Mouse (Mus musculus) ES-Bruce4 (cell line): ENCODE measurements around the gene St6gal1. TPM values are rescaled to one million over a fixed set of nuclear protein-coding genes. Genes with fewer than 3 reads are reported as not detected.

Experiments
- H3K27ac ChIP-seq: 2 replicates; pipeline ENCODE4 v1.5.1; 2012; ENCODE audit warnings: low read length, inconsistent platforms; ENCODE audit not compliant: insufficient read depth
- H3K27me3 ChIP-seq: 2 replicates; pipeline ENCODE4 v1.6.1; 2012; ENCODE audit warnings: mild to moderate bottlenecking, low read length, inconsistent platforms; ENCODE audit not compliant: control insufficient read depth, poor library complexity, insufficient read depth, severe bottlenecking
- H3K36me3 ChIP-seq: 2 replicates; pipeline ENCODE4 v1.6.1; 2012; ENCODE audit warnings: inconsistent platforms, mild to moderate bottlenecking, low read length, moderate library complexity; ENCODE audit not compliant: control insufficient read depth, poor library complexity, insufficient read depth, severe bottlenecking
- H3K4me1 ChIP-seq: one replicate; pipeline ENCODE4 v1.8.1; 2011; ENCODE audit warnings: low read length; ENCODE audit not compliant: control insufficient read depth, insufficient read depth
- H3K4me3 ChIP-seq: 2 replicates; pipeline ENCODE4 v1.5.1; 2011; ENCODE audit warnings: low read depth, mild to moderate bottlenecking, low read length
- H3K9ac ChIP-seq: 2 replicates; pipeline ENCODE4 v1.6.1; 2012; ENCODE audit warnings: low read depth, mild to moderate bottlenecking, inconsistent platforms; ENCODE audit not compliant: poor library complexity, severe bottlenecking
- H3K9me3 ChIP-seq: replicated peaks from 2 replicates; pipeline ENCODE4 v1.6.1; 2012; ENCODE audit warnings: mild to moderate bottlenecking, low read length, inconsistent platforms; ENCODE audit not compliant: control insufficient read depth, poor library complexity, insufficient read depth, severe bottlenecking
- CTCF ChIP-seq: IDR thresholded peaks from one replicate; pipeline ENCODE4 v1.8.1; 2011; ENCODE audit warnings: low read depth, low read length
- EP300 ChIP-seq: IDR thresholded peaks from 2 replicates; pipeline ENCODE4 v1.6.1; 2011; ENCODE audit warnings: low read depth, low read length; ENCODE audit not compliant: insufficient read depth
- POLR2A ChIP-seq: IDR thresholded peaks from one replicate; pipeline ENCODE4 v1.8.1; 2011; ENCODE audit warnings: low read length; ENCODE audit not compliant: insufficient read depth
- polyA plus RNA-seq: library from polyadenylated mRNA; stranded (reverse); fragments of >200 nt; gene quantifications from 2 replicates; pipeline ENCODE4 v1.2.4, GENCODE M21; 2011; ENCODE audit warnings: low read depth; ENCODE audit not compliant: missing spikeins, insufficient read depth, insufficient read length

The St6gal1 gene
- polyA plus RNA-seq, 1 experiment = 14.0 TPM

DNA sequence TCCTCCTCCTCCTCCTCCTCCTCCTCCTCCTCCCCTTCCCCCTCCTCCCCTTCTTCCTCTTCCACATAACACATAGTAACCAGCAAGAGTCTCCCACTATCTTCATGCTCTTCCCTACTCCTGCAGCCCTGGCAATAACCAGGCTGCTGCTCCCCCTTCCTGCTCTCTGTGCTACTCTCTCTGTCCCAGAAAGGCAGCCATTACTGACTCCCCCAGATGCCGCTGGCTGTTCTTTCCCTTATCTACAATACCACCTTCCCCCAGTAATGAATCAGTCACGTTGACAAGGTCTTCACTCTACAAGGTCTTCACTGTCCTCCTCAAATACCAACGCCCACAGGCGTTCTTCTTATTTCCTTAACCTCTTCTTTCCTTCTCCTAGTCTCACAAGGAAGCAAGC, 176.9 kb downstream of the St6gal1 start:
- no peaks in the 10 kb centered on the region for H3K9me3 ChIP-seq
- no peak overlapping the region for H3K27ac ChIP-seq
- no peaks in the 10 kb centered on the region for H3K4me1 ChIP-seq
- no peaks in the 10 kb centered on the region for H3K36me3 ChIP-seq
- TF ChIP-seq CTCF = no peak
- no peak for TF ChIP-seq EP300
- no peak for TF ChIP-seq POLR2A
- no peak overlapping the region for H3K9ac ChIP-seq
- no peak overlapping the region for H3K4me3 ChIP-seq
- H3K27me3 ChIP-seq = no peaks in the 10 kb centered on the region

DNA sequence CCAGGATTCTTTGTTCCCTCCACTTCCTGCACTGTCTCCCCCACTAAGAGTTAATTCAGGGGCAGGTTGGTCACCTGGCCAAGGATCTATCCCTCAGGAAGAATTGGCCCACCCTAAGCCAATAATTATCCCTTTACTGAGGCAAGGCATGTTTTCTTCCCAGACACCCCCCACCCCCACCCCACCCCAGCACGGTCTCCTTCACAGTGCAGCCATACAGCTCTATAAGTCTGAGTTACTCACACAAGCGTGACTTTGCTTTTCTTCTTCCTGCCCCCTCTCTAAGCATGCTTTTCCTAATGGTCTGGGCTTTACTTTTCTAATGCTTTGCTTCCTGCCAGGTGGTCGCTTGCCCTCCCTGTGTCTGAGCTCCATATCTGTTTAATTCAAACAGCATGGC, 177.4 kb downstream of the St6gal1 start:
- H3K4me1 ChIP-seq = no peaks in the 10 kb centered on the region
- H3K27ac ChIP-seq = no peak overlapping the region
- H3K9me3 ChIP-seq = no peaks in the 10 kb centered on the region
- no peak overlapping the region for H3K4me3 ChIP-seq
- TF ChIP-seq EP300 (no peak), CTCF (no peak), POLR2A (no peak)
- H3K36me3 ChIP-seq = no peaks in the 10 kb centered on the region
- no peak overlapping the region for H3K9ac ChIP-seq
- H3K27me3 ChIP-seq = no peaks in the 10 kb centered on the region

DNA sequence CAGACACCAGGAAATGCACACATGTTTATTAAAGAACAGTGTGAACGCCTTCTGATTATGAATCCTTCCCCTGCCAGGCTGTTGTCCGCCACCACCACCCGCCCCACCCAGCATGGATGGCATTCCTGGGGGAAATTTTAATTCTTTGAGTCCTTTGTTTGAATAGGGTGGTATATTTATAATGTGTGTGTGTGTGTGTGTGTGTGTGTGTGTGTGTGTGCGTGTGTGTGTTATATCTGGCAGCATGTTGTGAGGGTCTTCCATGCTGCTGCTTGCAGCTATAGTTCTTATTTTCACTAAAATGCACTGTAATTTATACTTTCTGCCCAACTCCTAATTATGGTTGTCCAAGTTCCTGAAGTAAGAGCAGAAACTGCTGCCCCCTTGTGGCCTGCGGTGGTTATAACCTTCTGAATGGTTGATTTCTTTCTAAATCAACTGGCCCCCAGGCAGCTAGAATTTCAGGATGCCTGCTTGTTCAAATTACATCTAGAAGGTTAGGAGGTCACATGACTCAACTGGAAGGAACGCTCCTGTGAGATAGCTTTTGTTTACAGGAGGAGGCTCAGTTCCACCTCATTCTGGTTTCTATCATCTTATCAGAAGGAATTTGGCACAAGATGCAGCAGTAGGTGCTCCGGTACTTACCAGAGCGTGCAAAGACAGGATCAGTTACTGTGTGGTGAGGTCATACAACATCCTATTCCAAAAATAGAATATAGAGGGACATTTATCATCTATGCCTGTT, 178.6 kb downstream of the St6gal1 start:
- no peaks in the 10 kb centered on the region for H3K9me3 ChIP-seq
- H3K9ac ChIP-seq = no peak overlapping the region
- no peak overlapping the region for H3K4me3 ChIP-seq
- no peaks in the 10 kb centered on the region for H3K36me3 ChIP-seq
- TF ChIP-seq EP300 (no peak), CTCF (no peak), POLR2A (no peak)
- no peak overlapping the region for H3K27ac ChIP-seq
- no peaks in the 10 kb centered on the region for H3K27me3 ChIP-seq
- no peaks in the 10 kb centered on the region for H3K4me1 ChIP-seq

Other genes with a start within 250 kb of the St6gal1 start
- gene Kng2, start 195.3 kb upstream of the St6gal1 start, polyA plus RNA-seq = 1.2 TPM in 1 of 2 replicates, not detected in the other
- gene Kng1, start 166.9 kb upstream of the St6gal1 start, polyA plus RNA-seq = 1.1 TPM in 1 of 2 replicates, not detected in the other
- gene Eif4a2, start 117.3 kb upstream of the St6gal1 start, polyA plus RNA-seq = 967 and 1,069 TPM in 2 replicates
- 71.2 and 73.8 TPM in 2 replicates for gene Rfc4, start 97.0 kb upstream of the St6gal1 start, polyA plus RNA-seq
- not detected in 2 replicates for gene Adipoq, start 78.2 kb upstream of the St6gal1 start, polyA plus RNA-seq
- gene Rtp1, start 204.4 kb downstream of the St6gal1 start, polyA plus RNA-seq = not detected in 2 replicates